Mouse (Mus musculus) heart, embryonic 12.5 days (tissue): ENCODE data around the gene Fam234b. TPM values are rescaled to one million over a fixed set of nuclear protein-coding genes. Genes with fewer than 3 reads are reported as not detected.

ENCODE experiments used
- ATAC-seq: fragments of 200-750 bp; cut with Nextera tagmentation; 2 replicates; pipeline ENCODE4 v1.8.0; 2017; ENCODE audit warnings: moderate TSS enrichment, moderate library complexity; ENCODE audit not compliant: insufficient number of reproducible peaks, low FRiP score
- H3K27ac ChIP-seq: fragments of 300-500 bp; sonication (generic); 2 replicates; pipeline ENCODE4 v1.5.1; 2016; ENCODE audit warnings: mild to moderate bottlenecking, moderate library complexity; ENCODE audit not compliant: poor library complexity, severe bottlenecking
- H3K27me3 ChIP-seq: fragments of 300-500 bp; sonication (generic); replicated peaks from 2 replicates; pipeline ENCODE4 v1.6.1; 2016; ENCODE audit warnings: mild to moderate bottlenecking, moderate library complexity
- H3K36me3 ChIP-seq: fragments of 300-500 bp; sonication (generic); 2 replicates; pipeline ENCODE4 v1.6.1; 2016; ENCODE audit warnings: mild to moderate bottlenecking, moderate library complexity
- H3K4me1 ChIP-seq: fragments of 300-500 bp; sonication (generic); replicated peaks from 2 replicates; pipeline ENCODE4 v1.6.1; 2016; ENCODE audit warnings: mild to moderate bottlenecking
- H3K4me2 ChIP-seq: fragments of 300-500 bp; sonication (generic); 2 replicates; pipeline ENCODE4 v1.6.1; 2016; ENCODE audit warnings: mild to moderate bottlenecking, moderate library complexity
- H3K4me3 ChIP-seq: fragments of 300-500 bp; sonication (generic); 2 replicates; pipeline ENCODE4 v1.5.1; 2016; ENCODE audit warnings: mild to moderate bottlenecking
- H3K9ac ChIP-seq: fragments of 300-500 bp; sonication (generic); 2 replicates; pipeline ENCODE4 v1.6.1; 2016; ENCODE audit warnings: mild to moderate bottlenecking, moderate library complexity
- H3K9me3 ChIP-seq: fragments of 300-500 bp; sonication (generic); replicated peaks from 2 replicates; pipeline ENCODE4 v1.6.1; 2016; ENCODE audit warnings: mild to moderate bottlenecking, moderate library complexity
- WGBS: fragments of 180-500 bp; shearing (Covaris S2); methylation state at CpG from one replicate; pipeline ENCODE4 v1.1.7; 2016; 5-methylcytosine and 5-hydroxymethylcytosine counted together
- polyA plus RNA-seq: library from polyadenylated mRNA; unstranded; fragments of >200 nt; fragmentation: Nextera tagmentation; extraction: Ambion mirVana; gene quantifications from 2 replicates; pipeline ENCODE4 v1.2.1, GENCODE M21; 2016

The Fam234b gene
- polyA plus RNA-seq, 1 experiment from 2014 or later: 10.7 TPM

GRCm38 (mm10) chr6:135162861-135163260 is 34.9 kb upstream of the Fam234b start:
- no peaks in the 10 kb centered on the region for H3K36me3 ChIP-seq
- H3K4me3 ChIP-seq: no peak overlapping the region
- no peak for ATAC-seq
- no peak overlapping the region for H3K9ac ChIP-seq
- 42% methylated on average over 4 of the region's 4 CpGs for WGBS
- no peaks in the 10 kb centered on the region for H3K9me3 ChIP-seq
- H3K4me1 ChIP-seq: peaks cover 22% of the 10 kb centered on the region
- H3K4me2 ChIP-seq: no peak overlapping the region
- H3K27me3 ChIP-seq: 0 out of 2 replicates have a peak, but pooled peaks cover 6% of the 10 kb centered on the region
- H3K27ac ChIP-seq: peak overlapping the region; percentile 69

- Histone ChIP-seq H3K27me3 (0 out of 2 replicates have a peak, but pooled peaks cover 6% of the 10 kb centered on the region), H3K4me2 (no peak overlapping the region), H3K9me3 (no peaks in the 10 kb centered on the region), H3K36me3 (no peaks in the 10 kb centered on the region), H3K9ac (no peak overlapping the region), H3K4me1 (peaks cover 24% of the 10 kb centered on the region), H3K27ac (no peak overlapping the region), H3K4me3 (no peak overlapping the region)
- 81% methylated on average over 3 of the region's 3 CpGs for WGBS
- ATAC-seq: no peak
These were observed 32.6 kb upstream of the Fam234b start for GRCm38 (mm10) chr6:135165191-135165590.

- Histone ChIP-seq H3K9me3 (no peaks in the 10 kb centered on the region), H3K36me3 (no peaks in the 10 kb centered on the region), H3K27ac (no peak overlapping the region), H3K9ac (no peak overlapping the region), H3K4me1 (peaks cover 24% of the 10 kb centered on the region), H3K27me3 (0 out of 2 replicates have a peak, but pooled peaks cover 6% of the 10 kb centered on the region), H3K4me2 (no peak overlapping the region; the same call in 1 of the 2 replicates), H3K4me3 (no peak overlapping the region)
- ATAC-seq: 0 out of 2 replicates have a peak, but pooled peaks have one; percentile 16
- 53% methylated on average over 2 of the region's 2 CpGs for WGBS
These were observed 32.1 kb upstream of the Fam234b start for GRCm38 (mm10) chr6:135165706-135166105.

- no peaks in the 10 kb centered on the region for H3K36me3 ChIP-seq
- no peak for ATAC-seq
- peaks cover 24% of the 10 kb centered on the region for H3K4me1 ChIP-seq
- H3K9ac ChIP-seq: no peak overlapping the region
- 83% methylated on average over 3 of the region's 3 CpGs for WGBS
- no peak overlapping the region for H3K27ac ChIP-seq
- 0 out of 2 replicates have a peak, but pooled peaks cover 6% of the 10 kb centered on the region for H3K27me3 ChIP-seq
- H3K4me3 ChIP-seq: no peak overlapping the region
- peak overlapping the region; percentile 87; the same call in 1 of the 2 replicates for H3K4me2 ChIP-seq
- no peaks in the 10 kb centered on the region for H3K9me3 ChIP-seq
These were observed 31.5 kb upstream of the Fam234b start for GRCm38 (mm10) chr6:135166262-135166661.

GRCm38 (mm10) chr6:135166712-135167111 is 31.1 kb upstream of the Fam234b start:
- H3K4me3 ChIP-seq: peak overlapping the region; percentile 73
- no peaks in the 10 kb centered on the region for H3K9me3 ChIP-seq
- H3K9ac ChIP-seq: peak overlapping the region; percentile 82
- H3K36me3 ChIP-seq: no peaks in the 10 kb centered on the region
- H3K4me1 ChIP-seq: peaks cover 24% of the 10 kb centered on the region
- WGBS: 48% methylated on average over 5 of the region's 5 CpGs
- peak overlapping the region; percentile 87 for H3K4me2 ChIP-seq
- H3K27ac ChIP-seq: no peak overlapping the region
- no peak for ATAC-seq
- 0 out of 2 replicates have a peak, but pooled peaks cover 6% of the 10 kb centered on the region for H3K27me3 ChIP-seq

GRCm38 (mm10) chr6:135167380-135168311 is 30.1 kb upstream of the Fam234b start:
- Histone ChIP-seq H3K4me1 (peaks cover 20% of the 10 kb centered on the region), H3K27ac (peak overlapping the region; percentile 69), H3K9ac (peak overlapping the region; percentile 82), H3K27me3 (0 out of 2 replicates have a peak, but pooled peaks cover 6% of the 10 kb centered on the region), H3K4me3 (peak overlapping the region; percentile 73), H3K4me2 (peak overlapping the region; percentile 87), H3K9me3 (no peaks in the 10 kb centered on the region), H3K36me3 (no peaks in the 10 kb centered on the region)
- ATAC-seq: peak; percentile 94
- 2% methylated on average over 46 of the region's 46 CpGs for WGBS

- peaks cover 13% of the 10 kb centered on the region for H3K4me1 ChIP-seq
- peaks cover 6% of the 10 kb centered on the region; the same call in 1 of the 2 replicates for H3K9me3 ChIP-seq
- no peak overlapping the region for H3K27ac ChIP-seq
- 75% methylated on average over 6 of the region's 6 CpGs for WGBS
- no peaks in the 10 kb centered on the region for H3K36me3 ChIP-seq
- 0 out of 2 replicates have a peak, but pooled peaks cover 6% of the 10 kb centered on the region for H3K27me3 ChIP-seq
- no peak for ATAC-seq
- peak overlapping the region; percentile 87 for H3K4me2 ChIP-seq
- peak overlapping the region; percentile 82; the same call in 1 of the 2 replicates for H3K9ac ChIP-seq
- peak overlapping the region; percentile 73 for H3K4me3 ChIP-seq
These were observed 29.3 kb upstream of the Fam234b start for GRCm38 (mm10) chr6:135168471-135168870.

- no peak overlapping the region for H3K4me3 ChIP-seq
- no peak overlapping the region for H3K4me2 ChIP-seq
- no peaks in the 10 kb centered on the region for H3K36me3 ChIP-seq
- peaks cover 8% of the 10 kb centered on the region; the same call in 1 of the 2 replicates for H3K9me3 ChIP-seq
- 86% methylated on average over 3 of the region's 3 CpGs for WGBS
- H3K4me1 ChIP-seq: peaks cover 8% of the 10 kb centered on the region; the same call in 1 of the 2 replicates
- no peak for ATAC-seq
- 0 out of 2 replicates have a peak, but pooled peaks cover 6% of the 10 kb centered on the region for H3K27me3 ChIP-seq
- H3K9ac ChIP-seq: no peak overlapping the region
- H3K27ac ChIP-seq: no peak overlapping the region
These were observed 28.5 kb upstream of the Fam234b start for GRCm38 (mm10) chr6:135169246-135169645.

GRCm38 (mm10) chr6:135171736-135172135 is 26.0 kb upstream of the Fam234b start:
- WGBS: 59% methylated on average over 14 of the region's 14 CpGs
- H3K4me1 ChIP-seq: 0 out of 2 replicates have a peak, but pooled peaks cover 4% of the 10 kb centered on the region
- no peak overlapping the region for H3K27ac ChIP-seq
- peaks cover 8% of the 10 kb centered on the region; the same call in 1 of the 2 replicates for H3K9me3 ChIP-seq
- no peak overlapping the region for H3K4me2 ChIP-seq
- no peak for ATAC-seq
- H3K27me3 ChIP-seq: no peaks in the 10 kb centered on the region
- no peaks in the 10 kb centered on the region for H3K36me3 ChIP-seq
- no peak overlapping the region for H3K4me3 ChIP-seq
- H3K9ac ChIP-seq: no peak overlapping the region

- Histone ChIP-seq H3K4me1 (no peaks in the 10 kb centered on the region), H3K36me3 (no peaks in the 10 kb centered on the region), H3K4me2 (no peak overlapping the region), H3K4me3 (no peak overlapping the region), H3K27ac (no peak overlapping the region), H3K9me3 (peaks cover 8% of the 10 kb centered on the region; the same call in 1 of the 2 replicates), H3K27me3 (no peaks in the 10 kb centered on the region), H3K9ac (no peak overlapping the region)
- 76% methylated on average over 1 of the region's 1 CpGs for WGBS
- ATAC-seq: no peak
These were observed 22.8 kb upstream of the Fam234b start for GRCm38 (mm10) chr6:135175014-135175413.

- Histone ChIP-seq H3K9me3 (peaks cover 8% of the 10 kb centered on the region; the same call in 1 of the 2 replicates), H3K27me3 (peaks cover 3% of the 10 kb centered on the region; the same call in 1 of the 2 replicates), H3K4me2 (no peak overlapping the region), H3K36me3 (no peaks in the 10 kb centered on the region), H3K4me3 (no peak overlapping the region), H3K4me1 (no peaks in the 10 kb centered on the region), H3K27ac (no peak overlapping the region), H3K9ac (no peak overlapping the region)
- ATAC-seq: no peak
These were observed 20.5 kb upstream of the Fam234b start for GRCm38 (mm10) chr6:135177271-135177670.
